Mouse (Mus musculus): ENCODE results near the gene Ahsa1.
A peak's percentile ranks its signal among the peaks of the same experiment; 100 is the strongest.
"Not testable (repeated sequence)": the region's sequence is repeated elsewhere in the genome, so short reads cannot be mapped to it uniquely, and the experiment has no call there.

Gene Ahsa1

DNA sequence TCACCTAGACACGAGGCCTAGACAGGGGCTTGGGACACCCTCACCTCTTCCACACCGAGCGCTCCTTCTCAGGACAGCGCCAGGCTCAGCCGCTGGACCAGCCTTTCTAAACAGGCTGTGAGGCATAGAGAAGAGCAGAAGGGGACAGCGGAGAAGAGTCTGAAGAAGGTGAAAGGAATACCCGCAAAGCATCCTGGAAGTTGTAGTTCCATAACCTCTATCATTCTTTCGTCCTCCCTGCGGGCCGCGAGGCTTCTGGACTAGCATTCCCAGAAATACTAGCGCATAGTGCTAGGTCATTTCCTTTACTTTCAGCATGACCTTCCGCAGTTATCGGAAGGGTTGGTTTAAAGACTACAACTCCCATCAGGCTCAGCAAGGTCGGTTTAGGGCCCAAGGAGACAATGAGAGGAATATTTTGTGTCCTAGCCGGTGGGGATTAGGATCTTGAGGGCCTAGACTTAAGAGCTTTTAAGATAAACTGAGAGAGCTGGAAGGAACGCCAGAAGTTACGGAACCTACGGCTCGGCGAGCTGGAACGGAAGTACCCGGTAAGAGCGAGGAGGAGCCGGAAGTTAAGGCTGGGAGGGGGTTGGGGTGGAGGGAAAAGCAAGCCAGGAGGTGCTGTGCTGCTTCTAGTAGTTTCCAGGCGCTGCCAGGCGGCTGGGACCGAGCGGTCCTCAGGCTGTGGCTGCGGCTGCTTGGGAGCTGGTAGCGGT, at the start of gene Ahsa1, which contains the start of gene Vipas39:
Ahsa1 (plus strand) TSS at position 372 of the 719 bp plus-strand sequence.
Vipas39 (minus strand) TSS at position 149 of the 719 bp plus-strand sequence.
- DNase-seq (ENCODE audit: low spot score in 2 of 2): peak; percentile 93 to 95

- no peak for DNase-seq (ENCODE audit: low spot score in 2 of 2)
These were observed 48.7 kb upstream of the Ahsa1 start for GRCm38 (mm10) chr12:87217596-87217995.

- no peak for DNase-seq (ENCODE audit: low spot score in 2 of 2)
These were observed 46.9 kb upstream of the Ahsa1 start for GRCm38 (mm10) chr12:87219362-87219761.

- DNase-seq (ENCODE audit: low spot score in 2 of 2): no peak
These were observed 41.3 kb upstream of the Ahsa1 start for GRCm38 (mm10) chr12:87224950-87225349.

DNA sequence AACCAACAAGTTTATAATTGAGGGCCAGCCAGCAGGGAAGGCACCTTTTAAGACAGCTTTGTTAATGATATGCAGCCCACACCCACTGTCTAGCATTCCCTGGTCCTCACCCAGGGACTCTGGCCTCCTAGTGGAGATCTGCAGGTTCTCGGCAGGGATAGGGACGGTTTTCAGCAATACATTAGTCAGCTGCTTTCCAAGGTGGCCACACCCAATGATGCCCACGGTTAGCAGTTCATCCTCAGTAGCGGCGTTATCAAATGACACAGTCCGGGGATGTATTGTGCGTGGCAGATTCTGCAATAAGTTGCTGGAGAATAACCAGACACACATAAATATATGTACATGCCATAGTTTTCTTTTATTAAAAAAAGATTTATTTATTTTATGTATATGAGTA, 39.5 kb upstream of the Ahsa1 start:
- DNase-seq (ENCODE audit: low spot score in 2 of 2): no peak

DNA sequence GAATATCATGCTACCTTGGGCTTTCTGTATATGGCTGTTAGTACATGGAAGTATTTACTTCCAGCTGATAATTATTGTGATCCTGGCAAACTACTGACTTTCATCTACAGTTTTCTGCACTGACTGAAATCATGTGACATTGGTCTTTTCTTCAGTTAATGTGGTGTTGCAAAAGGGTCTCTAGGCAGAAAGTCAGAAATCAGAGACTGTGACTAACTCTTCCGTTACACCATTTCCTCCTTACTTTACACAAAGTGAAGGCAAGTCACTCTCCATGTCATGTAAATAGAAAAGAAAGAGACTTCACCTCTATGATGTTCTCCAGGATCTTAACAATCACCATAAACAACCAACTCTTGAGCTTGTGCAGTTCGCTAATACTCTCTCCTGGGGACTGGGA, 36.6 kb upstream of the Ahsa1 start:
- no peak for DNase-seq (ENCODE audit: low spot score in 2 of 2)

- no peak for DNase-seq (ENCODE audit: low spot score in 2 of 2)
These were observed 35.8 kb upstream of the Ahsa1 start for GRCm38 (mm10) chr12:87230379-87230895.

GRCm38 (mm10) chr12:87236882-87237483, 29.3 kb upstream of the Ahsa1 start:
- DNase-seq (ENCODE audit: low spot score in 2 of 2): no peak

GRCm38 (mm10) chr12:87238632-87239031, 27.6 kb upstream of the Ahsa1 start, which contains the start of gene Noxred1:
TSS of gene Noxred1 (minus strand) at chr12:87238732.
- no peak for DNase-seq (ENCODE audit: low spot score in 2 of 2)

DNA sequence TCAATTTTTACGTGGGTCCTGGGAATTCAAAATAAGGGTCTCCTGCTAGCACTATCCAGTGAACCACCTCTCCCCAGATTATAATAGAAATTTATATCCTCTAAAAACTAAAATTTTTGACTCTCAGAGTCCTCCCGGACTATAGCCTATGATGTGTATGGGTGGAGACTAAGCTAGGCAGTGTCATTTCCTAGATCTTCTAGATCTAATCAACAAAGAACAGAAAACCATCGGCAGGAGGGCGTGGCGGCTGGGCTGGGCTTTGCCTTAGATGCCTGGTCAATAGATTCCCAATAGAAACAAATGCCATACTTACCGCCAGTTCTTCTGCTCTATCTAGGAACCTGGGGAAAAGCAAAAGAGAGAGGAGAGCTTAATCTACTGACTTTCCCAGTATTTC, 16.1 kb upstream of the Ahsa1 start:
- DNase-seq (ENCODE audit: low spot score in 2 of 2): no peak

GRCm38 (mm10) chr12:87253878-87254277, 12.4 kb upstream of the Ahsa1 start:
- DNase-seq (ENCODE audit: low spot score in 2 of 2): no peak

DNA sequence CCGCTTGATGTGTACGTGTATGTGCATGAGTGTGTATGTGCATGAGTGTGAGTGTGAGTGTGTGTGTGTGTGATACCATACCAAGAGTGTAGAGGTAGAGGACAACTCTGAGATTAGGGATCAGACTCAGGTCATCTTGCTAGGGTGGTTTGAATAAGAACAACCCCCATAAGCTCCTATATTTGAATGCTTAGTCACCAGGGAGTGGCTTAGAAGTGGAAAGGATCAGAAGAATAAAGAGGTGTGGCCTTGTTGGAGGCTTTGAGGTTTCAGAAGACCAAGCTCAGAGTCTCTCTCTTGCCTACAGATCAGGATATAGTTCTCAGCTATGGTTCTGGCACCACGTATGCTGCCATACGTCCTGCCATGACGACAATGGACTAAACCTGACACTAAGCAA, 9.7 kb upstream of the Ahsa1 start:
- no peak for DNase-seq (ENCODE audit: low spot score in 2 of 2)

DNA sequence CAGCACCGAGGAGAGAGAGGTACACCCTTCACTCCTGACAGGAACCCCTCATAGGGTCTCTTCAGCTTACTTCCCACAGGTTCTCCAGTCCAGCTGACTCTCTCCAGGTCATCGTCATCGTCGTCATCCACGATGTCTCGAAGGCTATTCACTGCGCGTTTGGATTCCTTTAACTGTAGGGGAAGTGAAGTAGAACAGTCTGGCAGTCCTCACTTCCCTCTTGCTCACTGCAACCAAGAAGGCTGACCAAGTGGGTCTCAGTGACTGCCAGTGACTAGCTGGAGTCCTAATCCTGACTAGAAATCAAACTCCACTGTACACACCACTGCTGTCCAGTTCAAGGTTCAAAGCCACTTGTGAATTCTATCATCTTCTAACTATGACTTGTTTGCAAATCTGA, 5.7 kb upstream of the Ahsa1 start:
- DNase-seq (ENCODE audit: low spot score in 2 of 2): no peak

GRCm38 (mm10) chr12:87265444-87265843, 835 bp upstream of the Ahsa1 start:
- no peak for DNase-seq (ENCODE audit: low spot score in 2 of 2)

DNA sequence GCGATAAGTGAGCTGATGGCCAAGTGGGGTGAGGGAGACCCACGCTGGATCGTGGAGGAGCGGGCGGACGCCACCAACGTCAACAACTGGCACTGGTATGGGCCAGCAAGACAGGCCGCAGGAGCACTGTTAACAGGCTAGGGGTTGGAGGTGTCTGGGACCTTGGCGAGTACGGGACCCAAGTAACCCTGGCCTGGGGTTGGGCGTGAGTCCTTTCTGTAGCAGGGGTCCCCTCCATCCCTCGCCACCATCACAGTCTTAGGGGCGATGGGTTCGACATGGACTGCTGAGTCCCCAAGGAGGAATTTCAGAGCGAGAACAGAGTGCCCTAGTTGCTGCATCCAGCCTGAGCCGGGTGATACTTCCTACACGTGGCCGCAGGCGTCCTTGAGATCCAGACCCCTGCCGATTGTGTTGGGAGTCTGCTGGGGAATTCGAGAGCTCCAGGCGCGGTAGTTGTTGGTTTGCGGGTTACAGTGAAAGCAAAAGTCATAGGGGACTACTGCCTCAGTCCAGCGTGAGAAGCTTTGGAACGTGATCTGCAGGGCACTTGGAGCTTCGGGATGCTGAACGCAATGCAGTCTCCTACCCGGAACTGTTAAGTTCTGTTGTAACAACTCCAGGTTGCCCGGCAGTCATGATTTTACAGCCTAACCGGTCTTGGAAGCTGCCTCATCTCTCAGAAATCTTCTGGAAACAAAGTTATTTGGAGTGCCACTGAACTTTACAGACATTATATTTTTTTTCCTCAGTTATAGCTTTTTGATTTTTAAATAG, 736 bp downstream of the Ahsa1 start:
- DNase-seq (ENCODE audit: low spot score in 2 of 2): no peak

GRCm38 (mm10) chr12:87267682-87268081, 1.4 kb downstream of the Ahsa1 start:
- DNase-seq (ENCODE audit: low spot score in 2 of 2): no peak

DNA sequence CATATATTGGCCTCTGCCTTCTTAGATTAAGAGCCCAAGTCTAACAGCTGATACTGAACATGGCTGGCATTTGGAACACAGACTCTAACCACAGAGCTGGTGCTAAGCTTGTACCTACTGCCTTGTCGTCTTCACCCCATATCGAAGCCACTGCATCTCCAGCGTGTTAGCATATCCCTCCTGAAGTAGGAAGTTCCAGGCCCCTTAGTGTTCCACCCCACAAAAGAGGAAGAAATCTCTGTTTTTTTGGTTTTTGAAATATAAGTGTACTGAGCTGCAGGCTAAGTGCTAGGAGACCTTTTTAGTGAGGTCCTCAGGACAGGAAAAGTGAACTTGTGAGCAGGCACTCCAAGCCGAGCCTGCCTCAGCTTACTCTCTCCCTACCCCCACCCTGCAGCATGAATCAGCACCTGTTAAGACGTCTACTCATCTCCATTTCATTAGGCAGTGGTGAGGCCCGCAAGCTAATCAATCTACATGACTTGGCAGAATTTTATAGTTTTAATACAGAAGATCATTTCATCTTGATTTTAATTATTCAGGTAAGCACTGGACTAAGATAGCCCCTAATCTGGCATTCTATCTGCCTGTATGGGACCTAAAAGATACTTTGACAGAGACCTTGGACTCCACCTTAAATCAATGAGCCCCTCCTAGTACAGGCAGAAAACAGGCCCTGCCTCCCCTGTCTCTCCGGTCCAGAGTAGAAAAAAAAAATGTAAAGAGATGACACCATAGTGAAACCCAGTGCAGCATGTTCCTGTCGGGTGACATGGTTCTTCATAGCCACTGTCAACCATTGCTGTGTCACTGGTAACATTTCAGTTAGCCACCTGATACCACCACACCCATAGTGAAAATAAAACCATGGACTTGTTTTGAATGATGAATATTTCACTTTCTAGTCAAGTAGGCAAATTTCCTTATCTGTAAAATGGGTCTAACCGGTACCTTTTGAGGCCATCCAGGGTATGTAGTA, 8.9 kb downstream of the Ahsa1 start:
- no peak for DNase-seq (ENCODE audit: low spot score in 2 of 2)

DNA sequence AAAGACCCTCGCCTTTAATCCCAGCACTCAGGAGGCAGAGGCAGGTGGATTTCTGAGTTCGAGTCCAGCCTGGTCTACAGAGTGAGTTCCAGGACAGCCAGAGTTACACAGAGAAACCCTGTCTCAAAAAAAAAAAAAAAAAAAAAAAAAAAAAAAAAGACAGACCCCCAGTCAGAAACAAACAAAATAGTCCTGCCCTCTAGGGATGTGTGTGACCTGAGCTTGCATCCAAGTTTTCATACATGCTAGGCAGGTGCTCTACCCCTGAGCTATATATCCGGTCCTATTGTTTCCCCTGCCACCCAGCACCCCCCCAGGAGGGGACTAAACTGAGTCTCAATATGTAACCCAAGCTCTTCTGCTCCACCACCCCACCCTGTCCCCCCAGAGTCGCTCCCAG, 11.0 kb downstream of the Ahsa1 start:
- not testable (repeated sequence) for DNase-seq (ENCODE audit: low spot score in 2 of 2)

DNA sequence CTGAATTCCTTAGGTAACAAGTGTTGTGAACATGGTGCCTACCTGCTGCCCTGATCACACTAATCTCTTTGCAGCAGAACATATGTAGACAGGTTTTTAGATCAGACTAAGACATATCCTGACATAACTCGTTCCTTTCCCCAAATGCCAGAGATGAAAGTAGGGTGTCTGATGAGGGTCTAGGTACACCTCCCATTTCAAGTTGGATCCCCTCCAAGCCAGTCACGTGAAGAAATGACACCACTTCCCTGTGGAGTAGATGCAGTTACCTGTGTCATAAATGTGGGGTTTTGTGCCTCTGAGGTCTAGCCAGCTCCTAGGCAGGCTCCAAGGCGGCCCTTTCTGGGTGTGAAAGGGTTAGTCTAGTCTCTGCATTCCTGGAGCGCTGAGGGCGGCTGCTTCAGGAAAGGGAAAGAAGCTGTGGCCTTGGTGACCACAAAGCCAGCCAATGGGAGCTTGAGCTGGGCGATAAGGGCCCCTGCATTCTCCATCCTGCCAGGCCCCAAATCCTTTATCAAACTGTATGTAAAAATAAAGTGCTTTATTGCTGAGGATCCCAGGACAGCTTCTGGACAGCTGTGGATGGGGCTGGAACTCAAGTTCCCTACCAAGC, 11.9 kb downstream of the Ahsa1 start:
- DNase-seq (ENCODE audit: low spot score in 2 of 2): no peak

- no peak for DNase-seq (ENCODE audit: low spot score in 2 of 2)
These were observed 13.1 kb downstream of the Ahsa1 start for GRCm38 (mm10) chr12:87279350-87279749.

DNA sequence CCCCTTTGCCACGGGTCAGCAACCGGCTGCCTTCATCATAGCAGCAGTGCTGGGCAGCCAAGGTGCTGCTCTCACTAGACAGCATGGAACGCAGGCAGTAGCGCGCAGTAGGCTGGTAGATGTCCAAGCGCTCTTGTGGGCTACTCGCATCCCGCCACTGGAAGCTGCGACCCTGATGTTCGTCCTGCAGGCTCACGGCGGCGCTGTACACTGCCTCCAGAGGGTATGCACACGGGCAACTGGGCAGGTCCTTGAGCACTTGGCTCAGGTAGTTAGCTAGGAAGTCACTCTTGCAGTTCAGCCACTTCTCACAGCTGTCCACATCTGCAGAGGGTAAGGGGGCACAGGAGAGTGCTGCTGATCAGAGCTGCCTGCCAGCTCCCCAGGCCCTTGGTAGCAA, 13.6 kb downstream of the Ahsa1 start:
- DNase-seq (ENCODE audit: low spot score in 2 of 2): no peak
